Mouse (Mus musculus): Measurements from ENCODE around the gene Oxct1.

The Oxct1 gene
- long read RNA-seq, experiment 1, transcript Oxct1-201 (17 exons, 3,527 nt): major isoform, 78 of 89 reads
- long read RNA-seq, experiment 1, partial matches to known transcripts: 10 of 89 reads
- long read RNA-seq, experiment 1, other reads (novel, unspliced or antisense): 1 of 89 reads
- long read RNA-seq, experiment 2, transcript Oxct1-201 (17 exons, 3,527 nt): major isoform, 104 of 127 reads
- long read RNA-seq, experiment 2, partial matches to known transcripts: 15 of 127 reads
- long read RNA-seq, experiment 2, other reads (novel, unspliced or antisense): 8 of 127 reads

DNA sequence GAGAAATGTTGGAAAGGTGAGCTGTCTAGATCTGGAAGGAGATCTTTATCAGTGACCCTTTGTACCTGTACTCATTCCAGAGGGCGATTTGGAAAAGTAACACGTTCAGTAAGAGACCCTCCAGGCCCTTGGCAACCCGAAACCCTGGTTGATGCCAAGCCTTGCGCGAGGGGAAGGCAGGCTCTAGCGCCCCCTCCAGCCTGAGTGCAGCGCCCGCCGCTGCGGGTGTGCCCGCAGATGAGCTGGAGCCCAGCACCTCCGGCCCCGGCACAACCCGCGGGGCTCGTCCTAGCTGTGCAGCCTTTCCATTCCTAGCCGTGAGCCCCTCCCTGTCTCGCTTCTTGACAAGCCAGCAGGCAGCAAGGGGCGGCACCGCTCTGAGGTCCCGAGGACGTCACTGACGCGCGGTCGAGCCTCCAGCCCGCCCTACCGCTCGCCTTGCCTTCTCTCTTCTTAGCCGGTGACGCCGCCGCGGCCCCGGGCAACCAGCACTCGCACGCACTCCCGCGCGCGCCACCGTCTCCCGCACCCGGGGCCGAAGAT lies at the start of gene Oxct1:
Oxct1 (plus strand) TSS at position 153 of the 543 bp plus-strand sequence.
- intact Hi-C loops (cut with DNase I): loop anchor here (2.0 to 5.0 kb wide), 2 partner anchors 30 to 69 kb away; no protein-coding TSS in a partner anchor

DNA sequence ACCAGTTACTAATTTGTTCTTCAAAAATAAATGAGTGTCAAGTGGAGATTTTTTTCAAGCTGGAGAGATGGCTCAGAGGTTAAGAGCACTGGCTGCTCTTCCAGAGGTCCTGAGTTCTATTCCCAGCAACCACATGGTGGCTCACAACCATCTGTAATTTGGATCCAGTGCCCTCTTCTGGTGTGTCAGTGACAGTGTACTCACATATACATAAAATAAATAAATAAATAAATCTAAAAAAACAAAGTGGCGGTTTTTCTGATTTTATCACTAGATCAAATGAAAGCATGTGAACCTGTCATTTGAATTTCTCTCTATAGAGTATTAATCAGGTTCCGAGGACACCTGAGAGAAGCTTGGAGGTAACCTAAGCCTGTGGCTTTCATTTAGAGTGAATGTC lies 47.9 kb upstream of the Oxct1 start:
- intact Hi-C loops (cut with DNase I): no loop called here

DNA sequence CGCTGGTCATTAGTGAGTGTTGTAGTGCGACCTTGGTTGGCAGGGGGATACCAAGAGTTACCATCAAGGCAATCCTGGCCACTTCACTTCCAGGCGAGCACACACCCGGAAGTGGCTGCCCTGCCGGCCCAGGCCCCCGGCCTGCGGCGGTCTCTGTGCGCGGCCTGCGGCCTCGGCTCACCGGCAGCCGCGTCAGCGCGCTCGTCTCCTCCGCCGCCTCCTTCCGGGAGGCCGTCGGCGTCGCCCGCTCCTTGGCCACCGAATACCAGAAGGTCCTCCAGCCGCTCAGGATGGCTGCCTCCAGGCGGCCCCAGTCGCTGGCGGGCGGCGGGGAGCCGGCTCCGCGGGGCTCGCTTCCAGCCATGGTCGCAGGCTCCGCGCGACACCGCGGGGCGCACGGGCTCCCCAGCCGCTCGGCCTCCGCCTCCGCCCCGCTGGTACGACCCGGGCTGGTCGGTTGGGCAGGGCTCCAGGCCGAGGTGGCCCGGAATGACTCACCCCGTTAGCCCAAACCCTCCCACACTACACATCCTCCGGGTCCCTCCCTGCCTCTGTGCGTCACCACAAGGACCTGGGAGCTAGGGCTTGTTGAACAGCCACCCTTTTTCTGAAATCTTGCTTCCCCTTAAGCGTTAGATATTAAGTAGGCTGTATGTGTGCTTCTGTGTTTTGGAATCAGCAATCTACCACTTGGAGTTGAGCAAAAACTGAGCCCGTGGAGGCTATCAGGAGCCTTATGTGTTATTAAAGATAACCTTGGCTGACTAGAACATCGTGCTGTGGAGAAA lies 46.9 kb upstream of the Oxct1 start, which contains the start of gene Fbxo4:
Fbxo4 (minus strand) TSS at position 513 of the 788 bp plus-strand sequence.
- intact Hi-C loops (cut with DNase I): loop anchor here (1.0 kb wide), 1 partner anchor 16 kb away; the partner anchor contains the start of gene AW549877

DNA sequence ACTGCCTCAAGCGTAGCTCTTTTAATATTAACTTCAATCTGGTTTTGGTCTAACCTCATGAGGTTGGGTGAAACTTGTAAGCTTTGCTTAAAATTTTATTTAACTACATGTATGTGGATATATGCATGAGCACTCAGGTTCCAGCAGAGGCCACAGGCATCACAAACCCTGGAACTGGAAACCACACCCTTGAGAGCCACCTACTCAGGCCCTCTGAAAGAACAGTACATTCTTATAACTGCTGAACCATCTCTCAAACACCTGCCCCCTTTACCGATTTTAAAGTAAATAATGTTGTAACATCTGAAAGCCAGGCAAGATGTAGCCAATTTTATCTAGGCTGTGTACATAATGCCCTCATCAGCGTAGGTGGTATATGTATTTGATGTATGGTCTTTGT lies 46.3 kb upstream of the Oxct1 start:
- intact Hi-C loops (cut with DNase I): loop anchor here (1.0 kb wide), 1 partner anchor 15 kb away; the partner anchor contains the start of gene AW549877

DNA sequence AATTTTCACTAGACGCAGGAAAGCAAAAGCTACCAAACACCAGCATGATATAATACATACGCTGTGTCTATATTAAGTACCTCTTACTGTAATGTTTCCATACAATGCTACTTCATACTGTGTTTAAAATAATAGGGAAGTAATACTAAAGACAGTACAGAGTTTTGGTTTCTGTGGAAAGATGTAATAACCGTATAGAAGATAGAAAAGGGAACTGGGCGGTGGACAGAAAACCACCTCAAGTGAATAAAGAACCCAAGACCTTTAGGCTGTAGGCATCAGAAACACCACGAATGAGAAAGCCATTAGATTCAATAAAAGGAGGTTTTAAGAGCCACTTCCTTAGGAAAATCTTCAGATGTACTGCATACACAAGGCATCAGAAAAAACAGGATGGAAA lies 43.5 kb upstream of the Oxct1 start:
- intact Hi-C loops (cut with DNase I): no loop called here

DNA sequence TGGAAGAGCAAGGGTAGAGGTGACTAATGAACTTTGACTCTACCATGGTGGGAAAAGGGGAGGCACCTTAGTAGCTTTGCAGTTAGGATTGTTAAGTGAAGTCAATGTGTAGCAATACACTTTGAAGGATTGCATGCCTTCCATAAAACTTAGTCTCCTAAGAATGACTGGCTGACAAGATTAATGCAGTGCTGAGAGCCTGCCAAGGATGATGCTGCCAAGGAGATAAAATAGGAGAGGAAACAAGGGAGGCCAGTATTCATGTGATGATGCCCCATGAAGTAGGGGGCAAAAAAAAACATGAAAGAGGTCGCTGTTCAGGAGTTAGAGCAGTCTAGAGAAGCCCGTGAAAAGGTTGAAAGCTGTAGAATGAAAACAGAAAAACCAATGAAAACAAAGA lies 41.3 kb upstream of the Oxct1 start:
- intact Hi-C loops (cut with DNase I): no loop called here

DNA sequence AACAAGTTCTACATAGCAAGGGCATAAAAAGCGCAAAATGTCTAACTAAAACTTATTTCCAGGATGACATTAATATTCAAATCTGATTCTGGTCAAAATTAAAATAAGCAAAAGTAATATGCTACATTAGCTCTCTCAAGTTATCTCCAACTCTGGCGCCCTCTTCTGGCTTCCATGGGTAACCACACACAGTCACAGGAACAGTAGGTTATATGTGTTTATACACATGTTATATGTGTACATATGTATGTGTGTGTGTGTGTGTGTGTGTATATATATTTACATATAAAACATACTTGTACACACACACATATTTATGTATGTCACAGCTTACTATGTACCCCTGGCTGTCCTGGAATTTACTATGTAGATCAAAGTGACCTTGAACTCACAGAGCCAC lies 38.2 kb upstream of the Oxct1 start:
- intact Hi-C loops (cut with DNase I): no loop called here

DNA sequence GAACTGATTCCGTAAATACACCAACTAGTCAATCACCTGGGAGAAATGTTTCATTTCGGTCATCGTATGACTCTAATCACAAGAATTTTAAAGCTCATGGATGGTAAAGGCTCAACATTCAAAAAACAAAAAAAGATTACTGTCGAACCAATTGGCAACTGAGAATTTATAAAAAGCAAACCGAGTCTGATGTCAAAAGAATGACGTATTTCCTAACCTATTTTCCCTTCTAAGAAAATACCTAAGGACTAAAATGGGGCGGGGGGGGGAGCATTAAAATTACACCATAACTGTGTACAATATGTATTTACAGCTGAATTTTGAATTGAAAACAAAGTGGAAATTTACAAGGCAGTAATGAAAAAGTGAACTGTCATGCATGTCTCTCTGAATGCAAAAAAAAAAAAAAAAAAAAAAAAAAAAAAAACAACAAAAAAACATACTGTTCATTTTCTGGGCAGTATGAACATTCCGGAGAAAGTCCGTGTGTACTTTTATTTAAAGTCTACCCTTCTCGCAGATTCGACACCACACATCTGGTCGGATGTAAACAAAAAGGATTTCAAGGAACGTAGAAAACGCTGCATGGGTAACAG lies 31.2 kb upstream of the Oxct1 start:
- intact Hi-C loops (cut with DNase I): loop anchor here (1.0 to 5.0 kb wide), 2 partner anchors 16 to 38 kb away; partner anchors contain the start of gene Fbxo4

DNA sequence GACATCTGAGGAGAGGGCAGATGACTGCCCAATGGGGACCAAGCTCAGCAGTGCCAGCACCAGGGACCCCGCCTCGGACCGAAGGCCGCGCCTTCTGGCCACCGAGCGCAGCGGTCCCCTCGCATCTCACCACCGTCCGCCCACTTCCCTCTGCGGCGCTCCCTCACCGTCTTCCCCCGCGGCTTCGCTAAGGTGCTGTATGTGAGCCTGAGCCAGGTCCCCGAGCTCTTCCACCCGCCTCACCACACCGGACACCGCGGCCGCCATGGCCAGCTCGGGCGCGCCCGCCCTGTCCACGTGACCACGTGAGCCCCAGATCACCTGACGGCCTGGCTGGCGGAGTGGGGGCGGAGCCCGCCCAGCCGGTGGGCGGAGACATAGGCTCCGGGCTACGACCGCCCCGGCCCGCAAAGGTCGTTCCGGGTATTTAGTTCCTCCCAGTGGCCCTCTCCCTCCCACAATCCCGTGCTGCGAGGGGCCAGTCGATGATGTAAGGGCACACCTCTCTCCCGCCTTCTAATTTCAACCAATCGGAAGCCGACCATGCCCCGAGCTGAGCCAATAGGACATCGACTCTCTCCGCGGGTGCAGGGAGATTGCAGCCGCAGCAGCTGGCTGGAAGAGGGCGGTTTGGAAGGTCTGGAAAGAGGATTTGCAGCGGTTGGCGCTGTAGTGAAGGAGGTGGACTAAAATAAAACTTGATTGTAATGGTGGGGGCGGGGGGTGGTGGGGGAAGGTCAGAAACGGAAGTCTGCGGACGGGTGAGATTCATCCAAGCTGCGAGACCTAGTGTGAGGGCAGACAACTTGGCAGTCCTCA lies 30.5 kb upstream of the Oxct1 start, which contains the start of gene AW549877:
AW549877 (minus strand) TSS at position 297 of the 819 bp plus-strand sequence.
- intact Hi-C loops (cut with DNase I): loop anchor here (1.0 to 2.0 kb wide), 2 partner anchors 16 to 31 kb away; partner anchors contain the start of genes Fbxo4 and Oxct1

DNA sequence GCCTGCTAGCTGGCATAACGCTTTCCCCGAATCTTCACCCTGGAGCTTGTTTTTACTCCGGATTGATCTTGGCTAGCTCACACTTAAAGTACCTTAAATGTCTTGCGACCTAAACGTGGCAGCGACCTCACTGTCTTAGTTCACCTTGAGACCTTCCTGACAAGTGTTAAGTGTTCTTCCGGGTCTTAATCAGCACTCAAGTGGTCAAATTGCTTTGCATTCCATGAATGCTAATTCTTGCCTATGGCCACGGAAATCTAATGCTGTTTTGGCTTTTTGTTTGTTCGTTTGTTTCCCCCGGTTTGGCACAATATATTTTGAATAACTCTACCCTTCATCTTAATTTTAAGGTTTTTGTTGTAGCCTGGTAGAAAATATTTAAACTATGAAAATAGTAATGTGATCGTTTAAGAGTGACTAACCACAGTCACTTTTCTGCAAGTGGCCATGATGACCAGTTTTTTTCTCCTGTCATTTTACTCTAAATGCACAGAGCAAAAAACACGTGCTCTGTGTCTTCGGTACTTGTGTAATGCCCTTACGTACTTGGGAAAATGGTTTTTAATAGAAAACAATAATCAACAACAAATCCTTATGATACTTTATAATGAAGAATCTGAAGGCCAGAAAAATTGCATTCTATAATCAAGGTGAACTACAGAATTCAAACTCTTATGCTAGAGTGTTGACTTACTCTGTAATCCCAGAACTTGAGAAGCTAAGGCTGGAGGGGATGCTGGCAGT lies 29.7 kb upstream of the Oxct1 start:
- intact Hi-C loops (cut with DNase I): loop anchor here (2.0 kb wide), 1 partner anchor 30 kb away; the partner anchor contains the start of gene Oxct1

DNA sequence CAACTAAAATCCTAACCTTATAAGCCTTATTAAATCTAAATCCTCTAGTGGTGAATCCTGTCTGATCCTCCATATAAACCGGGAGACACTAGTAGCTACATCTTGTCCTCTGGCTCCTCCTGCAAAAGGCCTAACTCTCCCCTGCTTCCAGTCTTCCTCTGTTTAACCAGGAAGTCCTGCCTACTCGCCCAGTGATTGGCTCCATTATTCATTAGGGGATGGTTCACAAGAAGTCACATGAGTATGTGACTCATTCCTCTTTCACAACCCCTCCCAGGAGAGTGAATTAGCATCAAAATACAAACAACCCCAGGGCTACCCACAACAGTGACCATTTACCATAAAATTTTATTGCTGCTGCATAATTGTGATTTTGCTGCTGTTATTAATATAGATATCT lies 27.0 kb upstream of the Oxct1 start:
- intact Hi-C loops (cut with DNase I): no loop called here

DNA sequence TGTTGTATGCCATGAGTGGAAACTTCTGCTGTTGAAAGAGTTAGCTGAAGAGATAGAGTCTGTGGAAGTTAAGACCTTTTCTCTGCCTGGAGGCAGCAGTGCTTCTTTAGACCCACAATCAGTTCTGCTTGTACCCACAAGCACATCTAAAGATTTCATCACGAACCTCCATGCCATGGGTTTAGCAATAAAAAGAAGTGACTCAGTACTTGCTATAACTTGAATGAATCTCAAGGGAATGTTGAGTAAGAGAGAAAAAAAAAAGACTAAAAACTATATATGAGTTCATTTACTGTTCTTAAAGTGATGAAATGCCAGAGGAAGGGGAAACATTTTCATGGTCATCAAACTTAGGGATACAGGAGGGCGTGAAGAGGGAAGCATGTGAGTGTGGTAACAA lies 25.6 kb upstream of the Oxct1 start:
- intact Hi-C loops (cut with DNase I): no loop called here

DNA sequence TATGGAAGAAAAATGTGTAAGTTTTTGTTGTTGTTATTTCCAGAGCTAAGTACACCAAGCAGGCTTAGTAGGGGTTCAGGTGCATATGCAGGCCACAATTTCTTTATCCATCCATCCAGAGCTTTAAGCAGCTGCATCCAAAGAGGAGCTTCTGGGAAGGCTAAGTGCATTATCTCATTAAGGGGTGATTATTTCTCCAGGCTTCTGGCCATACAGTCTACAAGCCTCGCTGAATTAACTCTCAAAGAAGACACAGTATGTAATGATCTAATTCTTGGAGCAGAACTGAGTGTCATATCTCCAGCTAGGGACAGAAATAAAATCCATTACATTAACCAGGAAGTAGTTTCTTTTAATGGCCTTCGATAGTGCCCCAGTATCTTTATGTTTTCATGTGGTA lies 12.3 kb upstream of the Oxct1 start:
- intact Hi-C loops (cut with DNase I): no loop called here

DNA sequence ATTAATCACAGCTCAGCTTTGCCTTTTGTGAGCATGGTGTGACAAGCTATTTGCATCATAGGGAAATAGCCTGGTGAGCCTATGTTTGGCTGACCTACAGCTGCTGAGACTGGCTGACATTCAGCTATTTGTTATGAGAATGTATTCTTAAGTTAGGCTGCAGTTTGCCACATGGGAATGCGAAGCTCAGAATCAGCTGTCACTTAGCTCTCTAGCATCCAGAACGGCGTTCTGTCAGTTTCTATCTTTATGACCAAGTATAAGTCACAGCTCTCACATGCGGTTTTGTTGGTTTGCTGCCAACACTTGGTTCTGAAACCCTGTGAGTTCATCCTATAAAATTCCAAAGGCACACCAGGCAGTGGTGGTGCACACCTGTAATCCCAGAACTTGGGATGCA lies 5.5 kb upstream of the Oxct1 start:
- intact Hi-C loops (cut with DNase I): no loop called here

DNA sequence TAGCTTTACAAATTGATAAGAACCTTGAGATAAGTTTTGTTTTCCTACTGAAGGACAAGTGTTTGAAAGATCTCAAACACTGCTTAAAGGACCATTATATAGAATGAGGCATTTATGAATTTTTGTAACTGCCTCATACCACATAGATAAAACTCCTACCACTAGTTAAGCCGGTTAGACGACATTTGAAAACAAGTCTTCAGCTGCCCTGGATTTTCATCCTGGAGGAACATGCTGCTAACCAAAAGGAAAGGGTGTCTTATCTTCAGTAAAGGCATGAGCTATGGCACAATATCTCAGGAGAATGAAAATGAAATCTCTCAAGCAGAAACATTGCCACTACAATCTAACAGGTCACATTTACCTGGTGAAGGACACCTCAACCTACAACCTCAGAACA lies 2.4 kb upstream of the Oxct1 start:
- intact Hi-C loops (cut with DNase I): no loop called here

DNA sequence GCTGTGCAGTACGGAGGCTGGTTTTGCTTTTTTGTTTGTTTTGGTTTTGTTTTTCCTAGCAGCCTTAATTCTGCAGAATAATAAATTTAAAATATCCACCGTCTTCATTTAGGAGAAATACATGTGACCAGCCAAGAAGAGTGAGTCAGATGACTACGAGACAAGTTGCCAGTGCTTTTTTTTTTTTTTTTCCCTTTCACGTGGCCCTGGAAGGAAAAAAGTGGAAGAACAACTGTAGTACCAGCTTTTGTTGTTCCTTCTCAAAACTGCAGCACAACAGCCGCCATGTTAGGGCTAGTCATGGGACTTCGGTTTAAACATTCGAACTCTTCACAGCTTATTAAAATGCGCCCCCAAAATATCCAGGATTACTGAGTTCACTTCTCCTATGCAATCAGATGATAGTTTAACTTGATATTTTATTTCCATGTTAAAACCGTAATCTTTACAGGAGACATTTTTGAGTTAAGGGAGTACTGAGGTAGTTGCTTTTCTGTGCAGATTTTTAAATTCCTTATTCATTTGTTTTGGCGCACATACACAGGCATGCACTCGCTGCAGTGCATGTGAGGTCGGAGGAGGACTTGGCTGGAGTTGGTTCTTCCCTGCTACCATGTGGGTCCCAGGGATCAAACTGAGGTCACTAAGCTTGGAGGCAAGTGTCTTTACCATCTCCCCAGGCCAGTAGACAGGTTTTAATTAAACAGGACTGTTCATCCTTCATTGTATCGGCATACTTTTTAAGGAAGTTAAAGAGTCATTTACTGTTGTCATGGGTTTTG lies 1.3 kb upstream of the Oxct1 start:
- intact Hi-C loops (cut with DNase I): loop anchor here (5.0 kb wide), 1 partner anchor 68 kb away; no protein-coding TSS in a partner anchor

DNA sequence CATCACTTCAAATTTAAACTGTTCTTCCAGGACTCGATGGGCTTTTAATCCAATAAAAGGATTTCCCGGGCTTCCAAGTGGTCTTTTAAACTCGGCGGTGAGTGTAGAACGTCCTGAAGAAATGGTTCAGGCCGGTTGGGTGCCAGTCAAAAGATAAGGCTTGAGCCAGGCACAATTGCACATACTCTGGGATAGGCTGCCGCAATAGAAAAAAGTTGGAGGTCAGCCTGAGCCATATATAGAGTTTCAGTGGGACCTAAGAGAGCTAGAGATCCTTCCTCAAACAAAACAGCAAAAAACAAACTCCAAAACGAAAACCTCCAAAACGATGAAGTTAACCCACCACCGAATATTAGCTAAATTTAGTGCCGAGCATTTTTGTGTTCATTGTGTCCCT lies 677 bp upstream of the Oxct1 start:
- intact Hi-C loops (cut with DNase I): loop anchor here (5.0 kb wide), 1 partner anchor 68 kb away; no protein-coding TSS in a partner anchor

DNA sequence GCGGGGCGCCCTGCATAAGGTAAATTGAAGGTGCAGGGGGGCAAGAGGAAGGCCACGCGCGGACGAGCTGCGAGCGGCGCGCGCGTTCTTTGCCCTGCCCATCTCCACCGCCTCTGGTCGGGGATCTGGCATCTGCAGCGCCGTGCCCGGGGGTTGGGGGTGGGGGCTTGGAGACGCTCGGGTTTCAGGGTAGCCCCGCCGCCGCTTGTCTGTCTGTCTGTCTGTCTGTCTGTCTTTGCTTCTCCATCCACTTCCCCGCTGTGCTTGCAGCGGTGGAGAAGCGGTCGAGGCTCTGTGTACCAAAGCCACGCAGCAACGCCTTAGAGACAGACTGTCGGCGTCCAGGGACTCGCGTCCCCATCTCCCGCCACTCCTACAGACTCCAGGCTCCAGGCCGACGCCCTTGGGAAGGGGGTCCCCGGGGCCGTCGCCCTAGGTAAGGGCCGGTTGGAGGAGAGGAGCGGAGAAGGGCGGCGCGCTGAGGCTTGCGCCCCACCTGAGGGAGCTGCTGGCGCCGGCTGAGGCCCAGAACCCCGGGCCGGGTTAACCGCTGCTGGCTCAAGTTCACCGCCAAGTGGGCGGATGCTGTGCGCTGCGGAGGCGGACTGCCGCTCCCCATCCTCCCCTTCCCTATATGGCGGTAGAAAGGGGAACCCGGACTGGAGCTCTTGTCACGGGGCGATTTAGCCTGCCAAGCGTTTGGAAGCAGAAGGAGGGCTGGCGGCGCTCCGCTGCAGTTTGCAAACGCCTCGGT lies 825 bp downstream of the Oxct1 start:
- intact Hi-C loops (cut with DNase I): loop anchor here (2.0 to 5.0 kb wide), 2 partner anchors 30 to 70 kb away; no protein-coding TSS in a partner anchor
